Mouse (Mus musculus) heart, adult 9 months (tissue): ENCODE data around the gene Setdb2.
A peak's percentile ranks its signal among the peaks of the same experiment; 100 is the strongest.

Experiments used
- DNase-seq, 2 experiments: peaks; one replicate each; pipeline ENCODE4 v3.0.0; 2022; ENCODE audit warnings: low spot score in 2 of 2

The Setdb2 gene

DNA sequence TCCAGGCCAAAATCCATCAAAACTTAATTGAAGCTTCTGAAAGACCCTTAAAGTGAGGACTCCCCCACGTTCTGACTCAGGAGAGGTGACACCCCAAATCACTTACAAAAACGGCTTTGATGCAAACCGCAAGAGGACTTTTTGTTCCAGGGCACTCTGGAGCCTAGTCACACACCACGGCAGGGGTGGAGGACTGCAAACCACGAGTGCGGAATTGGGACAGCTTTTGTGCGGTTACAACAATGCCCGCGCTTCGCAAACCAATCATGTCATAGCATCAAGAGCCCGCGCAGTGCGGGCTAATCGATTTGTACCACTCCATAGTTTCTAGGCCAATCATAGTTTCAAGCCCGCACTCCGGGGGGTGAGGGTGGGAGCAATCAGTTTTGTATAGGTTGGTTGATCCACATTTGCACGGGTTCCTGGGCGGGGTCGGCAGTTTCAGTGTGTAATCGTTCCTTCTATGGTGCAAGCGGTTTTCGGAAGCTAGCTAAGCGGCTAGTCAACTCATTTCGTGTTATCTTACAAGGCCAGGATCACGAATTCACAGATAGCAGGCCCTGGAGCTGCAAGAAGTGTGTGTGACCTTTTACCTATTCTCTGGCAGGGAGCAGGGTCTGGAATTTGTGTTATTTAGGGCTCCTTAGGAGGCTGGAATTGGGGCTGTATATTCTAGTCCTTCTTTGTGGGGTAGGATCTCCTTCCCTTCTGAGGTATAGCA is 70.2 kb downstream of the Setdb2 start:
- DNase-seq: no peak

DNA sequence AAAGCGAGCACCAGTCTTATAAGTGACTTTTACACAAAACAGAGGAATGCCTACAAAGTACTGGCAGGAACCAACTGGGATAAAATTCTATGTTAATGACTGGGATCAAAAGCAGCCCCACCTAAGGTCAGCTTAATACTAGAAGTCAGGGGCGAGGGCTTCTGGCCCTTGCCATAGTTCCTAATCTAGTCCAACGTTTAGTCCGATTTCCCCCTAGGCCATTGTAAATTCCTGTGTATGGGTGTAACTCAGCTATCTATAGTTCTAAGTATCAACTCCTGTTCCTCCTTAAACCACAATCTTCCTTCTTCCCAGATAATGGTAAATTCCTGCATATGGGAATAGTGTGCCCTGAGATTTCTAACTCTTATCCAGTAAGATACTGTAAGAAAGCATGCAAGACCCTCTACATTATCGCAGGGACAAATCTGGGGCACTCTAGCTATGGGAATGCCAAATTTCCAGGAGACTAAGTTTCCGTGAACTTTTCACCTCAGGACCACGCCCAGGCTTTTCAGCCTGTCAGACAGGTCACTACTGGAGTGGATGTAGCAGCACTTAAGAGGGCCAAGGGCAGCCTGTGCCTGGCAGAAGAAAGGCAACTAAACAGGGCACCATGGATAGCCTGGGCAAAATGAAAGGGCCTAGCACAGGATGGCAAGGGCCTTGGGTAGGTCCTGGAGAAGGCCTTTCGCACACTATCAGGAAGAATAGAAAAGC is 74.1 kb downstream of the Setdb2 start:
- DNase-seq: no peak

DNA sequence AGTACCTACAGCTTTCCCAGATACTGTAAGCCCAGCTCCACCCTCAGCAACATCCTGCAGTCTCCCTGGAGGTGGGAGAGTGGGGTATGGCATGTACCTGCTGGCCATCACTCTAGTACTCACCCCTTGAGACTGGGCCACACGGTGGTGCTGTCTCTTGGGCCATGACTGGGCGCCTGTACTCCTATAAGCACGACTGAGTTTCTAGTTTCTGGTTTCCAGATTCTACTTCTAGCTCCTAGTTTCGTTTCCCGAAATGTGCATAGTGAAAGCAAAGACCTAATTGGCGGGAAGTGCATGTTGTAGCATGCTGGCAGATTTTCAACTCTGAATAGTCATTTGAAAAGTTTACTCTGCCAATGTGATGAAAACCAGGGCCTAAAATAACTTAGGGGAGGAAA is 75.4 kb downstream of the Setdb2 start, which contains the start of gene Phf11d:
TSS of gene Phf11d (minus strand) at position 227 of the 401 bp plus-strand sequence.
- peak; percentile 85 to 91 for DNase-seq
